Mouse (Mus musculus) heart, embryonic 10.5 days (tissue): Measurements from ENCODE around the gene Elk1. TPM values are rescaled to one million over a fixed set of nuclear protein-coding genes. Genes with fewer than 3 reads are reported as not detected.

ENCODE experiments used
- DNase-seq: peaks from one replicate; pipeline ENCODE4 v3.0.0-alpha.2; 2017; ENCODE audit warnings: low spot score
- H3K27ac ChIP-seq: fragments of 300-500 bp; sonication (generic); 2 replicates; pipeline ENCODE4 v1.5.1; 2016; ENCODE audit warnings: mild to moderate bottlenecking
- H3K27me3 ChIP-seq: fragments of 300-500 bp; sonication (generic); 2 replicates; pipeline ENCODE4 v1.6.1; 2016; ENCODE audit warnings: mild to moderate bottlenecking; ENCODE audit not compliant: poor library complexity, insufficient read depth, severe bottlenecking
- H3K36me3 ChIP-seq: fragments of 300-500 bp; sonication (generic); 2 replicates; pipeline ENCODE4 v1.6.1; 2016; ENCODE audit warnings: mild to moderate bottlenecking, moderate library complexity
- H3K4me1 ChIP-seq: fragments of 300-500 bp; sonication (generic); 2 replicates; pipeline ENCODE4 v1.6.1; 2016; ENCODE audit warnings: mild to moderate bottlenecking
- H3K4me3 ChIP-seq: fragments of 300-500 bp; sonication (generic); 2 replicates; pipeline ENCODE4 v1.5.1; 2016; ENCODE audit warnings: mild to moderate bottlenecking, moderate library complexity
- H3K9me3 ChIP-seq: fragments of 300-500 bp; sonication (generic); 2 replicates; pipeline ENCODE4 v1.6.1; 2016; ENCODE audit warnings: mild to moderate bottlenecking, moderate library complexity
- WGBS: fragments of 180-500 bp; shearing (Covaris S2); methylation state at CpG from one replicate; pipeline ENCODE4 v1.1.7; 2016; 5-methylcytosine and 5-hydroxymethylcytosine counted together
- polyA plus RNA-seq: library from polyadenylated mRNA; unstranded; fragments of >200 nt; fragmentation: Nextera tagmentation; extraction: Ambion mirVana; gene quantifications from 2 replicates; pipeline ENCODE4 v1.2.1, GENCODE M21; 2016

Elk1 gene
- polyA plus RNA-seq, 1 experiment from 2014 or later: 12.7 TPM

DNA sequence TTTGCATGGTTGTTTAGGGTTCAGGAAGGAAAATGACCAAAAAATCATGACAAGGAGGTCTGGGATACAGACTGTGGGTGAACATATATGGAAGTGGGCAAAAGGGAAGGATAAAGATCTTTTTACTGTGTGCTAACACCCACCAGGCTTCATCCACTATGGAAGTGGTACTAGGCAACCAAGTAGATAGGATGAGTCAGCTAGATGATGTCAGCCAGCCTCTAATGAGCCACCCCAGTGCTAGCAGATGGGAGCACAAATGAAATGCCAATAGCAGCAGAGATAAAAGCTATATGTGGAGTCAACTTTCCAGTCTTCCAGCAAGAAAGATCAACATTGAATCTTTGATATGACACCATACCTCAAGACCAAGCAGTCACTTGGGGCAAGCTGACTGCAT is 35.3 kb downstream of the Elk1 start:
- H3K4me3 ChIP-seq: no peak overlapping the region
- no peak overlapping the region for H3K27ac ChIP-seq
- DNase-seq: no peak
- H3K27me3 ChIP-seq: peaks cover 5% of the 10 kb centered on the region; the same call in 1 of the 2 replicates
- no peaks in the 10 kb centered on the region for H3K36me3 ChIP-seq
- H3K9me3 ChIP-seq: no peaks in the 10 kb centered on the region
- peaks cover under 1% of the 10 kb centered on the region; the same call in 1 of the 2 replicates for H3K4me1 ChIP-seq

DNA sequence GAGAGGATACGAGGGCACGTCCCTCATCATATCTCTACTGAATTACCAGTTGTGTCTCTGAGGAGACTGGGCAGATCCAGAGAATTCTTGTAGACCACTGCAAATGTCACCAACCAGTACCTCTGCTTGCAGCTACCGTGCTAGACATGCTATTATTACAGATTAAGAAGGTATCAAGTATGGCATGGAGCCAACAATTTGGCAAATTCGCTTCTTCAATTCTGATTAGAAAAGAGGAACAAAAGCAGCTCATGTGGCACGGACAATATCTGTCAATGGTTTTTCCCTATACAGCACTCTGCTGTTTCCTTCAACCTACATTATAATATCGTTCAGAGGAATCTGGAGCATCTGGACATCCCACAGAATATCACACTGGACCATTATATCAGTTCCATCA is 36.7 kb downstream of the Elk1 start:
- DNase-seq: no peak
- no peaks in the 10 kb centered on the region for H3K9me3 ChIP-seq
- no peaks in the 10 kb centered on the region for H3K36me3 ChIP-seq
- no peaks in the 10 kb centered on the region for H3K27me3 ChIP-seq
- H3K4me1 ChIP-seq: no peaks in the 10 kb centered on the region
- no peak overlapping the region for H3K27ac ChIP-seq
- H3K4me3 ChIP-seq: no peak overlapping the region
- WGBS: 77% methylated on average over 6 of the region's 6 CpGs

- WGBS: 30% methylated on average over 3 of the region's 3 CpGs
- DNase-seq: no peak
- Histone ChIP-seq H3K27me3 (no peaks in the 10 kb centered on the region), H3K9me3 (no peaks in the 10 kb centered on the region), H3K4me3 (no peak overlapping the region), H3K4me1 (no peaks in the 10 kb centered on the region), H3K27ac (no peak overlapping the region), H3K36me3 (no peaks in the 10 kb centered on the region)
Measured at GRCm38 (mm10) chrX:20910074-20910473, 40.3 kb downstream of the Elk1 start.

Other genes starting within 250 kb of the Elk1 start
- 51.2 and 56.8 TPM in 2 replicates for gene Usp11, start 246.7 kb downstream of the Elk1 start, polyA plus RNA-seq
- gene Araf, start 152.8 kb downstream of the Elk1 start, polyA plus RNA-seq: 117 and 128 TPM in 2 replicates
- 24.2 and 29.2 TPM in 2 replicates for gene Timp1, start 80.4 kb downstream of the Elk1 start, polyA plus RNA-seq
- gene Syn1, start 29.6 kb downstream of the Elk1 start, polyA plus RNA-seq: 0.07 and 0.39 TPM in 2 replicates
- gene Cfp, start 19.1 kb downstream of the Elk1 start, polyA plus RNA-seq: 2.0 and 3.0 TPM in 2 replicates
- 63.1 and 65.5 TPM in 2 replicates for gene Uxt, start 11.4 kb upstream of the Elk1 start, polyA plus RNA-seq
- gene Zfp182, start 111.7 kb upstream of the Elk1 start, polyA plus RNA-seq: 3.4 and 3.8 TPM in 2 replicates
- gene Spaca5, start 117.8 kb upstream of the Elk1 start, polyA plus RNA-seq: not detected in 2 replicates
- 0.80 and 1.0 TPM in 2 replicates for gene Zfp300, start 138.9 kb upstream of the Elk1 start, polyA plus RNA-seq
- not detected in 2 replicates for gene Ssxa1, start 165.2 kb upstream of the Elk1 start, polyA plus RNA-seq
- not detected in 2 replicates for gene Gm21876, start 225.0 kb upstream of the Elk1 start, polyA plus RNA-seq